Mouse (Mus musculus) inflammation-experienced regulatory T-cells, adult 6 months (primary cell): ENCODE measurements around the gene Zcchc14. TPM values are rescaled to one million over a fixed set of nuclear protein-coding genes. Genes with fewer than 3 reads are reported as not detected.
"Not testable (repeated sequence)": the region's sequence is repeated elsewhere in the genome, so short reads cannot be mapped to it uniquely, and the experiment has no call there.

ENCODE experiments used
- ATAC-seq: one replicate; pipeline ENCODE4 v1.8.0; 2017
- polyA plus RNA-seq, 3 experiments: library from polyadenylated mRNA; unstranded; fragments of 100-300 nt; shearing (Covaris generic); gene quantifications; one replicate each; pipeline ENCODE4 v1.2.1; 2017

The Zcchc14 gene
- polyA plus RNA-seq, 3 experiments from 2014 or later, result 0.09 to 1.0 (median 0.22) TPM

DNA sequence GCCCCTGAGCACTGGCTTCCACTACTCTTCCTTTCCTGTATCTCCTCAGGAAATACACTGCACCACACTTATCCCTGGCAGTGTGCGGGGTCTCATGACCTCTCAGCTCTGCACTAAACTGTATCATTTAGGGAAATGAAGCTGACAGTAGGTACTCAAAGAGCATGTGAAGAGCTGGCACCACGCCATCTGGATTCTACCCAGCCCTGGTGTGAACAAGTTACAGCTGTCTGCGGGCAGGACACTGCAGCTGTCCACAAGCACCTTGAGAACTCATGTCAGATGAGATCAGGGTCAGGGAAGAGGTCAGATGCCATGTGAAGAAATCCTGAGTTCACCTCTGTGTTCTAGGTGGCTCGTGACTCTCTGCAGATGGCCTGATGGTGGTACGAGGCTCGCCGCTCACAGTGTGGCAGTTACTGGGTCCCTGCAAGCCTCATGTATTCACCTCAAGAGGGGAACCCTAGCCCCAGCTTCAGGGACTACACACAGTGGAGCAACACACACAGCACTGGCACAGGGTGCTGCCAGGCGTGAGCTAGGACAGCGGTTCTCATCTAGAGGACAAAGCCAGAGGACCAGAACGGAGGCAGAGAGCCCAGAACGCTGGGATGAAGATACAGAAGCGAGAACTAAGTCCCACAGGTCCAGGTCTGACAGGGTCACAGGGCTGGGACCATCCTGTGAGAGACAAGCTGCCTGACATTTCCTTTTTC lies 31.7 kb downstream of the Zcchc14 start:
- no peak for ATAC-seq

DNA sequence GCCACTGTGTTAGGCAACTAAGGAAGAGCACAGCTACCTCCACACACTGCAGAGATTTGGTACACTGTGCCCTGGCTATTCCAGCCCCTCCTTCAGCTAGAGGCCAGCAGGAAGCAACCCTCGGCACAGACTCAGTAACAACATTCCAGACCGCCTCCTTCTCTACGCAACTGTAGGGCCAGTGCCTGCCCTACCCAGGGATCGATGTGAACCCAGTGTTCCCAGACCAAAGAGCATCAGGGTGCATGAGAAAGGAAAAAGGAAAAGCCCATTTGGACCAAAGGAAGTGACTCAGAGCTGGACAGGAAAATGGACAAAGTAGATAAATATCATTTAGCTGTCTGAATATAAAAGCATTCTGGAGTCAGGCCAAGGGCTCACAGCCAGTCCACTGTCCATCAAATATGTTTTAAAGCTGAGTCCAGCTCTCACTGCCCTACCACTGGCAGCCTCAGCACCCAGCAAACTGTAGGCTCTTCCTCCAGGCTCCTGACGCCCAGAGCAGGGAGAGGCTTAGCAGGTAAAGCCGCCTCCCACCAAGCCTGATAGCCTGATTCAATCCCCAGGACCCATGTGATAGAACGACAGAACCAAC lies 33.2 kb downstream of the Zcchc14 start:
- ATAC-seq, result no peak

DNA sequence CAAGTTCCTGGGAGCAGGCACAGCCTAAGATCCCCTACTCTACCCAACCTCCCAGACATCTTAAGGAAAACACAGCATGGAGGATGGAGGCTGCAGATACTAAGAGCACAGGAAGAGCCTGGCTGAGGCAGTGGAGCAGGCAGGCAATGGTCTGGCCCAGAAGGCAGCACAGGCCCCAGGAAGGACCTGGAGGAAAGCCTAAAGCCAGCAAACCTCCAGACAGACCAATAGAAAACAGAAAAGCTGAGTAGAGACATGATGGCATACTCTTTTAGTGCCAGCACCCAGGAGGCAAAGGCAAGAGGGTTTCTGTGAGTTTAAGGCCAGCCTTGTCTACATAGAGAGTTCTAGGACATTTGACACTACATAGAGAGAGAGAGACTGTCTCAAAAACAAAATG lies 39.3 kb downstream of the Zcchc14 start:
- ATAC-seq, result no peak

DNA sequence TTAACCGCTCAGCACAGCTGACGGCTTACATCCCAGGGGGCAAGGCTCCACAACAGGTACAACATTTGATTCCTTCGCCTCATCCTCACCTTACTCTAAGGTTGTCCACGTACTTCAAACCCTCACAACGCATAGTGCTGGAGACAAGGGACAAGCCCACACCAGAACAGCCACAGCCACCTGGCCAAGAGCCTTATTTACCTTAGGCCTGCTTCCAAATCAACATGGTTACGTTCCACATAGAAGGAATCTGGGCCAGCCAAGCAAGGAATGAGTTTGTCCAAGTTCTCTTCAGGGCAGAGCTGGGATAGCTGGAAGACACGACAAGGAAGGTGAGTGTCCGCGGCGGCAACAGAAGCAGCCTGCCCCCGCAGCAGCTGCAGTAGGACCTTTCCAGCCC lies 42.8 kb downstream of the Zcchc14 start:
- ATAC-seq, result no peak

DNA sequence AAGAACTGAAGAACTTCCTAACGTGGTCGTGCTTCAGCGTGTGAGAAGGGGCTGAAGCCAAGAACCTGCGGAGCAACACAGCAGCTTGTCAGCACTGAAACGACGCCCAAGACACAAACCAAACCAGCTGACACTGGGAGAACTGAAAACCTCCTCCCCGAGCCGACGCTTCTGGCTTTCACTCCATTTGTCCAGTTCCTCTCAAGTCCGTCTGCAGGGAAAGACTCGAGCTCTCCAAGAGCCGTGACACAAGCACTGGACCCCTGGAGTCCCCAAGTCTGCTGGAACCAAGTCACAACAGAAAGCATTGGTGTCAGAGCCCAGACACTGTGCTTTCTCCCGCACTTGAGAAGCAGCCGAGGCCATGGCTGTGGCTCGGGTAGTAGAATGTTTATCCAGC lies 43.5 kb downstream of the Zcchc14 start:
- no peak for ATAC-seq

DNA sequence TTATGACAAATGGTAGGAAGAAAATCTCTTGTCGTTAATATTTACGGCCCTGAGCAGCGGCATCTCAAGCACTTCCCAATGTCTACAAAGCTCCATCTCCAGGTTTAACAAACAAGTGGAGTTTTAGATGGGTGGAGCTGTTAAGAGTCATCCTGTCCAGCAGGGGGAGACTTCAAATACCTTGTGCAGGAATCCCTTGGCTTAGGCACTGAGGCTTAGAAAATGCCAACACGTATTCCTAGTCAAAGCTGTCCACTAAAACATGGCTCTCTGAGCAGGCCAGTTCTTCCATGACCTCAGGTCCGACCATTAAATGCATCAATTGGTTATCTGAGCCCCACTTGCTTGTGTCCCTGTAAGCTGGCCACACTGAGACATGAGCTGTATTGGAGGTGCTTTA lies 45.0 kb downstream of the Zcchc14 start:
- no peak for ATAC-seq

DNA sequence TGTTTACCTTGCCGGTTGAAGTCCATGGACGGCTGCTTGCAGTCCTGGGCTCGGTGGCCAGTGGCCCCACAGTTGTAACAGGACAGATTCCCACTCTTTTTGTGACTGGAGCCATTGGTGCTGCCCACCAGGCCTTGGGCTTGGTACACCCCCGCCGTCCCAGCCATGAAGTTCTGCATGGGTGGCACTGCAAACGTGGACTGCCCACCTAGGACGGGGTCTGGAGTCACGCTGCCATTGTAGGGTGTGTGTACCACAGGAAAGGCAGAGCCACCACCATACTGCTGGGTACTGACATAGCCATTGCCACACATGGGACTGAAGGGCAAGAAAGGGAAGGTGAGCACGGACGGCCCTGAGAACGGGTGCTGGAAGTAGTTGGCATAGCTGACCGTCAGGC lies 48.9 kb downstream of the Zcchc14 start:
- no peak for ATAC-seq

DNA sequence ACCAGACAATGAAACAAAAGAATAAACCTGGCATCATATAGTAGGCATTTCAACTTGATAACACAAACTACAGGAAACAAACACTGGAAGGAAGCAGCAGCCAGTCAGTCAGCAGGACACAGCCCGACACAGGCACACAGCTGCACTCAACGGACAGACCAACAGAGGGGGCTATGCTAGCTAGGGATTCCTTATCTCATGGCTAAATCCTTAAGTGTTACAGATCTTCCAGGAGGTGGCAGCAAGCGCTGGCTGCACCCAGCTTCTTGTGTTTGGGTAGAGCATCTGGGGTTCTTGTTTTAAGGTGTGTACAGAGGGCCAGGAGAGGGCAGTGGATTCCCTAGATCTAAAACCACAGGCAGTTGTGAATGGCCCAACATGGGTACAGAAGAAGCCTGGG lies 49.8 kb downstream of the Zcchc14 start:
- no peak for ATAC-seq

DNA sequence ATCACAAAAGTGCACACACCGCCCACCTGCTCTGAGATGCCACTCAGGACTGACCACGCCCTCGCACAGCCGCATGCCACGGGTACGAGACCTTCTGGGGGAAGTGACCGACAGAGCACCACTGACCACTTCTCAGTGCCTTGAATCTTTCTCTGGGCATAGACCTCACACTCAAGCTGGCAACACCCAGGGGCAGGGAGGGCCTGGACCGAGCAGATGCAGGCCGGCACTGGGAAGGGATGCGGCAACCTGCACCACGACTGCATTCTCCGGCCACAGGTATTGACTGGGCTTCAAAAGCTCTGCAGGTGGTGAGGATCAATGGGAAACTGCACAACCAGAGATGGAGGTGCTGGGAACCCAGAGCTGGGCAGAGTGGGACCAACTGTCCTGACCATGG lies 50.3 kb downstream of the Zcchc14 start:
- ATAC-seq, result no peak

DNA sequence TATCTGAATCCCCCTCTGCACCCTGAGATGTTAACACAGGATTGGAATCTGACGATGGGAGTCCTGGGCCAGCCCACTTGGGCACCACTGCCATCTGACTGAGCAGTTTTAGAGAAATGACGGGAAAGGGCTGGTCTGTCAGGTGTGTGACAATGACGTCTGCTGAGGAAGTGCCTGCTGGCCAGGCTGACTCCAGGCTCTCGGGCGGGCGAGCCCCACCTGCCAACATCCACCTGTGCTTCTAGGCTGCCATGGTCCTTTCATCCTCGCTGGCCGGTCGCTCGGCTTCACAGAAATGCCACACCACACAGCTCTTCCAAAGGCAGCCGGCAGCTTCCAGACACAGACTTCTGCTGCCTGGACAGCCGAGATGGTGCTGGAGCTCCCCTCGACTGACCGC lies 52.9 kb downstream of the Zcchc14 start:
- ATAC-seq, result no peak

DNA sequence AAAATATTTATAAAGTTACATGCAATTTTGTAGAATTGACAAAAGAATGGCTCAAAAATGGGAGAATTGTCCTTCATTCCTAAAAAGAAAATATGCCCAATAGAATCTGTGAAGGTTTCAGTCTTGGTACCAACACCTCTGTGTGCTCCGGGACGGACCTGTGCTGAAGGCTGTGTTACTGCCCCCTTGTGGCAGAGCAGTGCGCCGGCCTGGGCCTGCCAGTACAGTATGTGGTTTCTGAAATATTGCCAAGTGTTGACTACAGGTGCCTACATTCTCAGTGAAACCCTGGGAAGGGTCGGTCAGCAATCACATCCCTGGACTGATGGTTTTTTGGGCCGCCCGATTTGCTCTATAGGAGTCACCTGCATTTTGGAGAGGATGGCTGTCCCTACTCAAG lies 53.8 kb downstream of the Zcchc14 start:
- peak; percentile 83 for ATAC-seq

DNA sequence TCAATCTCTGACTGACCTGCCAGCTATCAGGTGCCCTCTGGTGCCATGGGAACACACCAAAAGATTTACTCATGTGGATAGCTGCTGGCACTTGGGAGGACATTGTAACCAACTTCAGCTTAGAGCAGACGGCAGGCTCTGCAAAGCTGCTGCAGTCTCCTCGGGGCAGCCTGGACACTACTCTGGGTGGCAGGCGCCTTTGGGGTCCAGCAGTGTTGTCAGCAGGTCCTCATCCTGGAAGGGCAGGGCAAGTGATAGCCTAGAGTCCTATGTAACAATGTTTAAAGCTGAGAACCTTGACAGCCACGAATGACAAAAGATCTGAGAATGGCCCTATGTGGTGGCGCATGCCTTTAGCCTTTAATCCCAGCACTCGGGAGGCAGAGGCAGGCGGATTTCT lies 54.5 kb downstream of the Zcchc14 start:
- no peak for ATAC-seq

DNA sequence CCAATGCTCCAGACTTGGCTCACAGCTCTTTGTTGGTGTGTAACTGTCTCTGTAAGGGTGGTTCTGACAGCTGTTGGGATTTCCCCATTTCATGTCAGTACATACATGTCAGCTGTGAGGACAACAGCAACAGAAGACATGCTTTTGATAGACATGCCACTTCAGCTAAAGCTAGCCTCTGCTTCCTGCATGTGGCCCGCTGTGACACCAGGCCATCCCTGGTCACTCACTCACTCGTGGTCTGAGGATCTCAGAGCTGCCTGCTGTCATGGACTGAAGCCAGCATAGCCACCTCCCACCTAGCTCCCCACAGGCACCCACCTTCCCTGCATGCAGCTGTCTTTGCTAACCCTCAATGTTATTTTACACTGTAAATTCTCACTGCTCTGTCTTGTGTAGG lies 55.2 kb downstream of the Zcchc14 start:
- not testable (repeated sequence) for ATAC-seq

DNA sequence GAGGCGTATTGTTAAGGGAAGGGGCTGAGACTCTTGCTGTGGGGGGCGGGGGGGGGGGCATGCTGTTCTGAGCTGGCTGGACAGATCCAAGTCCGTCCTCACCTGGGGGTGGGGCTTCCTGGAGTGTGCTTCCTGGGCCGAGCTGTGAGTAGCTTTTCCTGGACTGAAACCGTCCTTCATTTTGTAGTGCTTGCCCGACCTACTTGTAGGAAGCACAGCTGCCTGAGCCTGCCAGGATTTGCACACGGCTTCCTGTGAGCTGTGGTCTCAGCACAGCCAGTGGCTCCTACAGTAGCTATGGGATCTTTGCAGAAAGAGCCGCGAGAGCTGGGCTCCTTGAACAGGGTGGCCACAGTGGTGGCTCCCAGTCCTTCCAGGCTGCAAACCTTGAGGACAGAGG lies 58.7 kb downstream of the Zcchc14 start:
- ATAC-seq, result no peak

DNA sequence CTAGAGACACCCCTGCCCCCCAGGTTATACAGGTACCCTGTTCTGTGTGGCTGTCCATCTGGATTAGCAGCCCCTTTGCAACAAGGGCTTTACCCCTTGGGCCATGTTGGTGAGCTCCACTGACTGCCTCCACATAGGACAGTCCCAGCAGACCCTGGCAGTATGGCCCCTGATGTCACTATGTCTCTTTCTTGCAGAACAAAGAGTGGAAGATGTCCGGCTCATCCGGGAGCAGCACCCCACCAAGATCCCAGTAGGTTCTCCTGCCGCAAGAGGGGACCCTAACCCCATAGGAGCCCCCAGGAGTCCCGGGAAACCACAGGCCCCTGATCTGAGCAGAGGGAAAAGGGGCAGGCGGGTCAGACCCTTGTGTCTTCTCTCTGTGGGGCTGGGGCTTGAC lies 59.4 kb downstream of the Zcchc14 start:
- ATAC-seq, result no peak

DNA sequence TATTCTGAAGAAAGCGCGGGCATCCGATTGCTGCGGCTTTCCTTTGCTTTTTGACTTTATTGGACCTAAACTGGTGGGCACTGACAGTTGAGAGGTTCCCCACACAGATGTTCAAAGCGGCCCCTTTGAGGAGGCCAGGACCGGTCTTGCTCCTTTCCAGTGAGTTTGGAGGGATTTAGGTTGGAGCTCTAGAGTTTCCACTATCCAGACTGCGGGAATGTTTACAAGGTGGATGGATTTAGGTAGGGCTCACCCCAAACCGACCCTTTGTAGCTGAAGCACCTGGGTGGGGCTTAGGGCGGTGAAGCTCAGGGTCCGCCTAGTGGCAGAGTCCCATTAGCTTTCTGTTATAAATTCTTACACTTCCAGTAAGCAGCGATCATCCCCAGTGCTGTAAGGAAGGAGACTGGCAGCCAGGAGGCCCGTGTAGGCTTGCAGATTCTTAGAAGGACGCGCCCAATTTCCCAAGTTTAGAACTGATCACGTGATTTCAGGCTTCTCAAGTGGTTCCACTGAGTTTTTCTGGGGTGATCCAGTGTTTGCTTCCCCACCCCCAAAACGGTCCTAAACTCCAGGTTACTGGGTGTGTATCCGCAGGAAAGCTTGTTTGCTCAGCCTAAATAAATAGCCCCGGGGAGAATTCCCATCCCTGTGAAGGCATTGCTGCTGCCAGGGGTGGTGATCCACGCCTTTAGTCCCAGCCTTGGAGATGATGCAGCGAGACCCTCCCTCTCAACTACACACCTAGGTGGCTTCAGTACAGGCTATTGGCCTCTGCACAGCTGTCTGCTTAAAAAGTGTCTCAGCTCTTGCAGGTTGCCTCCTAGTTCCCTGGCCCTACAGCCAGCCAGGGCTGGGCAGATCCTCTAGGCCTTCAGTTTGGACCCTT lies 61.3 kb downstream of the Zcchc14 start:
- peak; percentile 44 for ATAC-seq

DNA sequence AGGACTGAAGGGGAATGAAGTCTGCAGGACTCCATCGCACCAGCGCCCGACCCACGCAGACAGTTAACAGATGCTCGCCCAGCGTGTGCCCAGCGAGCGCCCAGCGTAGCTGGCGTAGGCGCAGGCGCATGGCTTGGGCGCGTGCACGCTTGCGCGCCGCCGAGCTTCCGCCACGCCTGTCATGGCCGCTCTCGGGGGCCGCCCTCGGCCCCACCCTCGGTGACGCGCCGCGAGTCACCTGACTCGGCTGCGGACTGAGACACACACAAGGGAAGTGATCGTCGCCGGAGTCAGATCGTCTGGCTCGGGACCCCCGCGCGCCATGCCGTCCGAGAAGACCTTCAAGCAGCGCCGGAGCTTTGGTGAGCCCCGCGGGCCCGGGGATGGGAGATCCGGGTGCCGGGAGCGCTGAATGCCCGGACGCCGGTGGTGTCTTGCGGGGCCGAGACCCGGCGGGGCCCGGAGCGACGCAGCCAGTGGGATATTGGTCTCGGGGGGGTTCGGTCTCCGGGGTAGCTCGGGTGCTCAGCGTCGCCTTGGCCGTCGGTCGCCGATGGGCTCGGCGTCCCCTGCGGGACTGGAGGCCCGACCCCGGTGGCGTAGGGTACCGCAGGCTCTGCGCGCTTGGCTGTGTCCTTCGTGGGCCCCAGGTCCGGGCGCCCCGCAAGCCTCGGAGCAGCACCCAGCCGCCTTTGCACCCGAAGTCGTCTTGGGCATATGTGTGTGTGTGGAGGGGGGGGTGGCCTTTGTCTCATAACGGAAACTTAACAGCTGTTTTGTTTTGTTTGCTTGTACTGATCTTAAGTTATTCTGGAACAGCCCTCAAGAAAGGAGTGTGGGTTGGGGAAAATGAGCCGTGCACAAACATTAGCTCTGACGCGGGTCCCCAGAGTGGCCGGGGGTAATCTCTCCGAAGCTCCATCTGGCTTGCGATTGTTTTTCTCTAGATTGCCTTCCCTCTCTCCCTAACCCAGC lies 62.2 kb downstream of the Zcchc14 start, which contains the start of gene Map1lc3b:
TSS of gene Map1lc3b (plus strand) at position 159 of the 975 bp plus-strand sequence.
- peak; percentile 73 for ATAC-seq

DNA sequence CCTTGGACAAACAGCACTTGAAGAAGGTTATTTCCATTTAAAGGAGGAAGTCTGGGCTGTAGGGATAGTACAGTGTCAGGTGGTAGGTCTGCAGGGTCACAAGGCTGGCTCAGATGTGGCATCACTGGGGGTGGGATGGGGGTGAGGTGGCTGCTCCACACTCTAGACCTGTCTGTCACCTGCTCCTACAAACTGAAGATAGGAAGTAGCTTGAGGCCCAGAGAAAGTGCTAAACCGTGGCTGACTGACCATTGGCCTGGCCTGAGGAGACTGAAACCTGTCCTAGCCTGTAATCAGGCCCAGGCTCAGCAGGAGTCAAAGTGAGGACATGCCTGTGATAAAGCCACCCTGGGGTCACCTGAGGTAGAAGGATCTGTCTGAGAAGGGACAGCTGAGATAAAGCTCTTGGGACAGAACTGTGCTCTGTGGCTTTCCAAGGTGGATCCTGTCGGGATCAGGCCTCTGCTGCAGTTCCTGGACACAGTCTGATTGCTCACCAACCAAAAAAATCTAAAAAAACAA lies 63.4 kb downstream of the Zcchc14 start:
- no peak for ATAC-seq

DNA sequence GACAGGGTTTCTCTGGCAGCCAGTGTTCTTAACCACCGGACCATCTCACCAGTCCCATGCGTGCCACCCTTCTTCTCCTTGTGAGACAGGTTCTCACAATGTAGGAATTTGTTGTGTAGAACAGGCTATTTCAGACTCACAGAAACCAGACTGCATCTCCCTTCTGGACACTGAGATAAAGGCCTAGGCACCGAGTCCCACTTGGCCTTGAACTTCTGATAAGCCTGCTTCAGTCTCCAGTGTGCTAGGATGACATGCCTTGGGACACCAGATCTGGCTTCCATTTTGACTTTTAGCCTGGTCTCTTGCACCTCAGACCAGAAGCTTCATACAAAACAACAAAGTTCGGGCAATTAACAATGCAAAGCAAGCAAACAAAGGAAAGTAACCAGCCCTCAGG lies 64.0 kb downstream of the Zcchc14 start:
- no peak for ATAC-seq

DNA sequence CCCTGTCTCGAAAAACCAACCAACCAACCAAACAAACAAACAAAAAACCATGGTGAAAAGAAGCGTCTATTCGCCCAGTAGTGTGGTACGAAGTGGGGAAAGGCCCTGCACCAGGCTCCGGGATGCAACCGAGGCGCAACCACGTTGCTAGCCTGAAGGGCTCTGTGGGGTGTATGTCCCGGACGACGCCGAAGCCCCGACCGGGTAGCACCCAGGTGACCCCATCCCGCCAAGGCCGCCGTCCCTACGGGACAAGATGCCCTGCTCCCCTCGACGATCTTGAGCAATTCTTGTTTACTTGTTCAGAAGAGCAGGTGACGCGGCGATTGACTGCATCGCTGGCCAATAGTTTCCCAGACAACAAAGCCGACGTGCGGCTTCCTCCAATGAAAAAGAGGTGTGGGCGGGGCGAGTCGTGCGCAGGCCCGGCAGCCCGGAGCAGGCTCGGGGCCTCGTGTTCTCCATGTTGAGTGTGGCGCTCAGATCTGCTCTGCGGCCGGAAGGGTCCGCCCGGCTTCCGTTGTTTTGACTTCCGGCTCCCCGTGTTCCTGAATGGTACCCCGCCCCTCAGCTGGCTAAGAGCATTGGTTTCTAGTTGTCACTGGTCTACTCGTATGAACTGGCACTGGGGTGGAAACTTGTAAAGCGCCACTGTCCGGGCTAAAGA lies 67.4 kb downstream of the Zcchc14 start:
- ATAC-seq, result peak; percentile 92

DNA sequence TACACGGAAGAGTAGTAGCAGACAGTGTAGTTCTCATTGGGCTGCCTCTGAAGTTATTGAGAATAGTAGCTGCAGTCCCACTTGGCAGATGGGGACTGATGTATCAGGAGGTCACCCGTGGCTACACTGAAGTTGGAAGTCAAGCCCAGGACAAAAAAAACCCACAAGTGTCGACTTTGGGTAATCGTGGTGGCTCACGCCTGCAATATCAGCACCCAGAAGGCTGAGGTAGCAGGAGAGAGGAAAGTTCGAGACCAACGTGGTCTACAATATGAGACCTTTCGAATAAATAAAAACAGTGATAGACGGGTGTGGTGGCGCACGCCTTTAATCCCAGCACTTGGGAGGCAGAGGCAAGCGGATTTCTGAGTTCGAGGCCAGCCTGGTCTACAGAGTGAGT lies 68.0 kb downstream of the Zcchc14 start:
- ATAC-seq, result no peak

DNA sequence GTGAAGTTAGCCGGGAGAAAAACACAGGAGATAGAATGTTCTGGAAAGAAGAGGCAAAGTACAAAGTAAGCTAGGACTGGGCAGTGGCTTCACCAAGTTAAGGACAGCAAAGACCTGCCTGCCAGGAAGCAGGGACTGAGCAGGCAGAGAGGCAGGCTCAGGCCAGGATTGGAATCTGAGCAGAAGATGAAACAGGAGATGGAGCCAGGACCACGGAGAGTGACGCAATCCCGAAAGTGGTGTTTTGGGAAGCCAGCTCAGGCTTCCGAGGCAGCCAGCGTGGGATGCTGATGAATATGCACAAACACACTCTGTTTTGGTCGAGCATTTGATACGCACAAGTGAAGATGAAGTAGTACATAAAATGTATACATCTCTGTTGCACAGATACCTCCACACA lies 69.0 kb downstream of the Zcchc14 start:
- ATAC-seq, result no peak
